Mouse (Mus musculus): Measurements from ENCODE around the gene Gm21964. TPM values are rescaled to one million over a fixed set of nuclear protein-coding genes. Genes with fewer than 3 reads are reported as not detected.

Gene Gm21964
- total RNA-seq, 2 experiments from 2014 or later = not detected

Other genes with a start within 250 kb of the Gm21964 start
- gene Phlpp2, start 232.7 kb upstream of the Gm21964 start, total RNA-seq (2021) = 1 to 10 TPM; 6.0 to 6.5 TPM
- under 1 TPM; 0.36 to 0.63 TPM for gene Marveld3, start 139.0 kb upstream of the Gm21964 start, total RNA-seq (2021)
- under 1 TPM in 1 of 2 experiments, not detected in 1; 0.14 TPM for gene Tat, start 110.8 kb upstream of the Gm21964 start, total RNA-seq (2021)
- 1 to 10 TPM; 2.1 to 4.0 TPM for gene Chst4, start 61.5 kb upstream of the Gm21964 start, total RNA-seq (2021)
- gene Zfp612, start 21.5 kb upstream of the Gm21964 start, total RNA-seq (2021) = 1 to 10 TPM; 6.2 to 6.3 TPM
- gene Gm17720, start 1.5 kb downstream of the Gm21964 start, total RNA-seq (2021) = not detected
- under 1 TPM; 0.31 to 0.65 TPM for gene Calb2, start 67.0 kb downstream of the Gm21964 start, total RNA-seq (2021)
- 1 to 10 TPM; 3.9 to 4.5 TPM for gene Cmtr2, start 114.5 kb downstream of the Gm21964 start, total RNA-seq (2021)
- gene Hydin, start 165.8 kb downstream of the Gm21964 start, total RNA-seq (2021) = under 1 TPM; 0.14 to 0.16 TPM